Mouse (Mus musculus): ENCODE results near the gene Rps6ka2. TPM values are rescaled to one million over a fixed set of nuclear protein-coding genes. Genes with fewer than 3 reads are reported as not detected.

Rps6ka2 gene
- polyA plus RNA-seq, 1 experiment from 2014 or later, result 45.3 TPM

Other genes starting within 250 kb of the Rps6ka2 start
- gene Rsph3b, start 221.4 kb upstream of the Rps6ka2 start, polyA plus RNA-seq (2014; fragmentation: Nextera tagmentation; extraction: Ambion mirVana), result 60.4 and 64.6 TPM in 2 replicates
- gene Tagap1, start 209.0 kb upstream of the Rps6ka2 start, polyA plus RNA-seq (2014; fragmentation: Nextera tagmentation; extraction: Ambion mirVana), result 33.8 and 33.9 TPM in 2 replicates
- 225 and 237 TPM in 2 replicates for gene Rnaset2b, start 199.5 kb upstream of the Rps6ka2 start, polyA plus RNA-seq (2014; fragmentation: Nextera tagmentation; extraction: Ambion mirVana)
- gene Gm49721, start 191.2 kb upstream of the Rps6ka2 start, polyA plus RNA-seq (2014; fragmentation: Nextera tagmentation; extraction: Ambion mirVana), result 0.31 TPM in 1 of 2 replicates, not detected in the other
- not detected in 2 replicates for gene Gm1604a, start 144.5 kb upstream of the Rps6ka2 start, polyA plus RNA-seq (2014; fragmentation: Nextera tagmentation; extraction: Ambion mirVana)
- gene Tcp10a, start 154.5 kb downstream of the Rps6ka2 start, polyA plus RNA-seq (2014; fragmentation: Nextera tagmentation; extraction: Ambion mirVana), result 0.14 and 0.24 TPM in 2 replicates
- not detected in 2 replicates for gene Ttll2, start 182.6 kb downstream of the Rps6ka2 start, polyA plus RNA-seq (2014; fragmentation: Nextera tagmentation; extraction: Ambion mirVana)
- gene Gm49630, start 201.9 kb downstream of the Rps6ka2 start, polyA plus RNA-seq (2014; fragmentation: Nextera tagmentation; extraction: Ambion mirVana), result not detected in 2 replicates
- gene Unc93a2, start 215.3 kb downstream of the Rps6ka2 start, polyA plus RNA-seq (2014; fragmentation: Nextera tagmentation; extraction: Ambion mirVana), result not detected in 2 replicates